Mouse (Mus musculus): ENCODE results near the gene Adam15.

DNA sequence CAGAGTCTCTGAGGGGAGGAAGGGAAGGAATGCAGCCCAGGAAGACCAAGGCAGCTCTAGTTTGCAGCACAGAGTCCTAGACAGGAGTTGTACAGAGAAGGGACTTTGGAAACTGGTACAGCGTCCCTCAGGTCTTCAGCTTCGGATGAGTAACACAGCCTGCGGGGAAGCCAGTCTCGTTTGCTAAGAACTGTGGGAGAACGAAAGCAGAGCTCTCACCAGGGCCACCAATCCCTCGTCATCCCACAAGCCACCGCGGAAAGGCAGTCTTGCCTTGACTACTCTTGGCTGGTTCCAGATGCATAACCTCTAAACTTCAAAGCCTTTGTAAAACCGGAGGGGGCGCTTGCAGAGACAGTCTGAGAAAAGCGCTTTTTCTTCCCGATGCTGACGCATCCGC lies 50.3 kb downstream of the Adam15 start:
- TF ChIP-seq CTCF (conservative IDR thresholded peaks at IDR 0.05; ENCODE audit: insufficient read depth, insufficient read length, low read depth, low read length) (peak; percentile 31; the same call in 1 of the 2 replicates), POLR2A (IDR thresholded peaks at IDR 0.05; ENCODE audit: low read depth, low read length) (no peak)

Data from kidney, adult 2 months (tissue).